Mouse (Mus musculus) retina, postnatal 1 day (tissue): ENCODE measurements around the gene Tmem245.
"Not testable (repeated sequence)": the region's sequence is repeated elsewhere in the genome, so short reads cannot be mapped to it uniquely, and the experiment has no call there.

Experiments
- DNase-seq: peaks from one replicate; pipeline ENCODE4 v3.0.0-alpha.2; 2012

Gene Tmem245

DNA sequence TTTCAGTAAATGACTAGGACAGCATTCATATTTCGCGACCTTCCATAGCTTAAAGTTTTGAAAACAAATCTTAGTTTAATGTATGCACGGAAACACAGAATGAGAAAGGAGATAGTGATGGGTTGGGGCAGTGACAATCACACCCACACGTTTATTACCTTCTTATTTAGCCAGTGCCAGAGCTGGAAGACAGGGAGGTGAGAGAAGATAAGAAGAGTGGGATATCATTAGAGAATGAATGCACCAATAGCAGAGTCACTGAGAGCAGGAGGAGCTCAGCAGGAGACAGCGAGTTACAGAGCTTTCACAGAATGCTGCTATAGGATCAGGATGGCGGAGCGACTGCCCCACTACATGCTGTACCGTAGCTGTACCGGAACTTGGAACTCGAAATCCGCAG is 25.0 kb downstream of the Tmem245 start:
- no peak for DNase-seq

DNA sequence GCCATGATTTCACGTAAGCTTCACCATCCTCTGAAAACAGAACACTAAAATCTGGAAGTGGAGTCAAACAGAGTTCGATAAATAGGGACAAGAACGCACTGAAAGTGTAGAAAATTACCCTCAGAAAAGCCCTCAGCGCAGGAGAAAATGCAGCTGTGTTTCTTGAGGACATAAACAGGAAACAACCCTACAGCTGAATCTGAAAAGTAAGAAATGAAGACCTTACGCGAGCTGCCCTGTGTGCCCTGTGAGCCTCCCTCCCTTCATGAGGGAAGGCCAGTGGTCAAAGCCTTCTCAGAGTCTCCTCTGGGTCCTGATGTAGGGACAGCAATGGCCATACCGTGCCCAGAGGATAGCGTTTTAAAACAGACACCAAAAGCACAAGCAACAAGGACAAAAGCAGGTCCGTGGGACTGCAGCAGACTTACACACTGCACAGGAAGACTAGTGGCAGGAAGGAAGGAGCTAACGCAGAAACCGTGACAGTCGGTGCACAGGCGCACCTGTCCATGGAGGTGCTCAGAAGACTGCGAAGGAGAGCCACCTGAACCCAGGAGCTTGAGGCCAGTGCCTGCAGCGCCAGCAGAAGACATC is 31.4 kb downstream of the Tmem245 start:
- DNase-seq, result no peak

DNA sequence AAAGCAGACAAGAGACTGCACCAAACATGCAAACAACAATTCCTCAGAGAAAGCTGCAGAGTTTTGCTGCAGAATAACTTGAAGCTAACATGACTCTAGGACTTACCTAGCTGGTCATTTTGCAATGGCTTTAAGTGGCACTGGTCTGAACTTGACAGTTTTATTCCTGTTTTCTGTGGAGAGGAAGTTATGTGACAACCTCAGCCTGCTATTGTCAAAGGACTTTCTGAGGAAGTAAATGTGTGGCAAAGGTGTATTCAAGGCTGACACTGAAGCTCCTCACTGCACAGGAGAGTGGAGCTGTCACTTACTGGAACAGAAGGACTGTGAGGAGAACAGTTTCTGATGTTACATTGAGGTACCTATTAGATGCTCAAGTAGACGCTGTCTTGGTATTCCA is 32.5 kb downstream of the Tmem245 start:
- no peak for DNase-seq

DNA sequence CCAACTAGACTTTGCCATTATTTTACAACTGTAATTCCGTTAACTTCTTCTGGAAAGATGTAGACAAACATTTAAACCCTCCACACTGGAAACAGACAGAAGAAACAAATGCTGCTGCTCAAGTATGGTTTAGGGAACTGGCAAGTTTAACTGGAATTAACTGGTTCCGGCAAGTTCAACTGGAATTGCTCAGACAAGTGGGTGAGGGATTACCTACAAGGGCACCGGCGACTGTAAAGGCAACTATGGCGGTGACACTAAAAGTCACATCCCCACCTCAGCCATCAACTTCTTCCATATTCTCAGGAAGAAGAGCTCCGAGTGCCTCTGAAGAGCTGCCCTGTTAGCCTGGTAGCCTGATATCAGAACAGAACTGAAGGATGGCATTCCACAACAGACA is 32.9 kb downstream of the Tmem245 start:
- no peak for DNase-seq

DNA sequence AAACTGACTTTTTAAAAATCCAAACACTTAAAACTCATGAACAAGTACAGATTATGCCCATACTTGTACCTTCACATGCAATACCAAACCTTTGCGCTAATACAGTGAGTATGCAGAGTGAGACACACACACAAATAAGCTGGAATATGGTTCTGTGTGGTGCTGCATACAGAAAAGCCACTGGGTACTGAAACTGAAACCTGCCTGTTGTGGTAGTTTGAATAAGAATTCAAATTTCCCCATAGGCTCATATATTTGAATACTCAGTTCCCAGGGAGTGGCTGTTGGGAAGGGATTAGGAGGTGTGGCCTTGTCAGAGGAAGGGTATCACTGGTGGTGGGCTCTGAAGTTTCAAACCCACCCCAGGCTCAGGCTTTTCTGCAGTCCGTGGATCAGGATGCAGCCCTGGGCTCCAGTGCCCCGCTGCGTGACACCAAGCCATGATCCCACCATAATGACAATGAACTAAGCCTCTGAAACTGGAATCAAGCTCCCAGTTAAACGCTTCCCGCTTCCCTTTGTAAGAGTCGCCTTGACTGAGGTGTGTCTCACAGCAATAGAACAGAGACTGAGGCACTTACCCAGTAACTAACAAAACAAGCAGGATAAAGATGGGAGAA is 34.7 kb downstream of the Tmem245 start:
- no peak for DNase-seq

DNA sequence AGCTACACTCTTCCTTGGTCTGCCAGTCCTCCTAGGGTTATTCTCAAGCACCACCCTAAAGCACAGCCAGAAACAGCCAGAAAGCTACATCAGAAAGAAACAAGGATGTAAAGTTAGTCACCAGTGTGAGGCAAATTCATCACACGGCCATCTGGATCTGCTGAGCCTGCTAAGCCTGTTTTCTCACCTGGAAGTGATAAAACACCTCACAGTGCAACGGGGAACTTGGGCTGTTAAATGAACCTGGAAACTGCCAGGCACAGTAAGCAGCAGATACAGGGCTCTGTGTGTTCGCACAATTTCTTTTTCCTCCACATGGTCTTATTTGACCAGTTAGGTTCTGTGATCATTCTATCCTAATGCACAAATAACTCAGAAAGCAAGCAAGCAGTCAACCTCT is 37.7 kb downstream of the Tmem245 start:
- DNase-seq, result no peak

DNA sequence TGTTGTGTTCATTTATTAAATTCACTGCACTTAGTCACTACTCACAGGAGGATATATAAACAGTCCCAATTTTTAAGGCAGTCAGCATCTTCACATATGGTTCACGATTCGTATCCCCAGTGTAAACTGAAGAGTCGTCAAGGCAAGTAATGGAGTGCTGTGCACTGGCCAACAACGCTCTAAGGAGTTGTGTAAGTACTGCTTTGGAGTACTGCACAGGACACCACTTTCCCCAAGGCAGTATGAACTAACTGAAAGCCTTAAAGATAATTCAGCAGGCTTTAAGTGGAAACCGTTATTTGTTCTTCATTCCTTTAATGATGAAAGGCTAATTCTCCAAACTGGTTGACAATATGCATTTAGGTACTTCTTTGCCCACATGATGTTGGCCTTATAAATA is 39.6 kb downstream of the Tmem245 start:
- no peak for DNase-seq

DNA sequence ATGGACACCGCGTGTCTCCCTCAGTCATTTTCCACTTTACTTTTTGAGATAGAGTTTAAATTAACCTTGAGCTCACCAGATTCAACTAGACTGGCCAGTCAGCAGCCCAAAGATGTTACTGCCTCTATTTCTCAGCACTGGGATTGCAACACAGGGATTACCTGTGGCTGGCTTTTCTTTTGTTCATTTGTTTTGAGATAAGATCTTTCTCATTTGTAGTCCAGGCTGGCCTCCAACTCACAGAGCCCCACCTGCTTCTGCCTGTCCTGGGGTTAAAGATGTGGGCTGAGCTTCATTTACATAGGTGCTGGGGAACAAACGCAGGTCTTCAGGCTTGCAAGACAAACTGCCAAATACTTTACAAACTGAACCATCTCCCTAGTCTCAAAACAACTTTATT is 40.3 kb downstream of the Tmem245 start:
- DNase-seq, result no peak

DNA sequence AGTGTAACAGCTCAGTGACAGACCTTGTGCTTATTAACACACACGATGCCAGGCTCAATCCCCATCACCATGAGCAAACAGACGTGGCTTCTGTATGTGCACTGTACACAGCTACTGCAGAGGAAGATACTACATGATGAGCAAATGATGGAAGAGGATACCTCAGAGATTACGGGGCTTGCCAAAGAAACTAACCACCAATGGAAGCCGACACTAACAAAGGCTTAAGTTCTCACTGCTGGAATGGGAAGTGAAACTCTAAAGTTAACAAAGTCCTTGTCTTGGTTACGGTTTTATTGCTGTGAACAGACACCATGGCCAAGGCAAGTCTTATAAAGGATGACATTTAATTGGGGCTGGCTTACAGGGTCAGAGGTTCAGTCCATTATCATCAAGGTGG is 41.7 kb downstream of the Tmem245 start:
- no peak for DNase-seq

DNA sequence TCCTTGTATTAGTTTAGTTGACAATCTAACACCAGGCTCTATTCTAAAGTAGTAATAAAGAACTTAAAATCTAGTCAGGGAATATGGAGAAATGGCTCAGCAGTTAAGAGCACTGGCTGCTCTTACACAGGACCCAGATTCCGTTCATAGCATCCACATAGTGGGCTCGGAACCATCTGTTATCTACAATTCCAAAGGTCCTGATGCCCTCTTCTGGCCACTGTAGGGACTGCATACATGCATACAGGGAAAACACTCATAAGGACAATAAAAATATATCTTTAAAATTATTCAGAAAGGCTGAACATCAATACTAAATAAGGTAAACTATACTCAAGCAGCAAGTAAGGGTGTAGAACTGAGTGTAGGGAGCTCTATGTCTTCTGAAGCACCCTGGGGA is 45.6 kb downstream of the Tmem245 start:
- no peak for DNase-seq

DNA sequence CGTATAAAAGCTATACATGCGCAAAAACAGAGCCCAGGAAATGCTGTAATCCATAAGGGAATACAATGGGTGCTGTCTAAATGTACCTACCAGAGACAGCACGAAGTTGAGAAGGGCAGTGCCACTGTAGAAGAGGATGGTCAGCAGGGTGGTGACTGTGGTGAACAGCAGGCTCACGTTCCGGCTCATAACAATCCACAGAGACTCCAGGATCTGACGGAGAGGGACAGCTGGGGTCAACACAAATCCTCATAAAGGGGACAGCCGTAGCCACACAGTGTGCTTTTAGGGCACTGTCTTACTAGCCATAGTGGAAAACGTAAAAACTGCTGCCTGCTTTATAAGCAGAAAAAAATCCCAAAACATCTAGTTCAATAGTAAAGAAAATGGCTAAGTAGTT is 48.0 kb downstream of the Tmem245 start:
- DNase-seq, result no peak

DNA sequence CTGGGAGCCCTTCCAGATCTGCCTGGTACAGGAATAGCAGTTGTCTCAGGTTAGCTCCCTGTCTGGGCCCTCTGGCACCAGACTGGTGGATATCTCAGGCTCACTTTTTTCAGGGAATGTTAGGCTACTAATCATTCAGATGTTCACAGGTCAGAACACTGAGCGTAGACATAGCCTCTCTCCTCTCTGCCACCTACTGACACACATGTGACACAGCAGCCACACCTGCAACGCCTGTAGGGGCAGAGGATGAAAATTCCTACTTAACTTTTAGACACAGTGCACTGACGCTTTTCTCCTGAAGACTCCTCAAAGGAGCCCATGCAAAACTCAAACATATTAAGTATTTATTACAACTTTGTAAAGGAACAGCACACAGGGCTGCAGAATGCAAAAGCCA is 49.7 kb downstream of the Tmem245 start:
- DNase-seq, result no peak

DNA sequence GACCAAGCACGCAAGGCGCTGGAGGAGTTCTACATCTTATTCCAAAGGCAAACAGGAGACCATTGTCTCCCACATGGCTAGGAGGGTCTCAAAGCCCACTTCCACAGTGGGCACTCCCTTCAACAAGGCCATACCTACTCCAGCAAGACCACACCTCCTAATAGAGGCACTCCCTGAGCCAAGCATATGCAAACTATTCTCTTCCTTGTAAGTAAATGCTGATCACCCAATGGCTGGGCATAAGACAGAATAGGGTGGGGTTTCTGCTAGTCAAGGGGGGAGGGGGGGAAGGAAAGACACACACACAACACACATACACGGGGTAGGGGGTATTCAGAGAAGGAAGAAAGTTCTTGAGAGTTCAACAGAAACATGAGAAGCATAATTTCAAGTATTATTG is 53.0 kb downstream of the Tmem245 start:
- DNase-seq, result no peak

DNA sequence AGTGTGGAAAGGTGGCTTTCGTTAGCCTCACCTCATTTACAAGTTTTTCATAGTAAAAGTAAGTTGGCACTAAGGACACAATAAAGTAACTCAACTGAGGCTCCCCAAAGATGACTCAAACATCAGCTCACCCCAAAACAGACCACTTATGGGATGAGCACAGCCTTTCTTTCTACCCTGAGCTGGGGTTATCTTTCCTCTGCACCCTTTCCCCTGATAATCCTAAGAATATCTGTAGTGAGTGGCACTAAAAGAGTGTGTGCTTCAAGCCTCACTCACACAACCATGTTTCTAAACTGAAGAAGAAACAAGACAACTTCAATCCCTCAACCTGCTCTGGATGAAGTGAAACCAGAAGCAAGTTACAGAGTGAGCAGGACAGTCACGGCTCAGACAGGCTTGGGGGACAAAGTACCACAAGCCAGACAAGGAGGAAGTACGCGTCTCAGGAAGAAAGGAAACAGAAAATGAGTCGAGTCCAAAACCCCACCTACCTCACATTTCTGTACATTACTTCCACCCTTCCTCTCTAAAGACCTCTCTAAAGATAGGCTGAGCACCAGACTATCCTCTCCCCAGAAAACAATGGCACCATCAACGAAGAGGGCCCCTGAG is 54.6 kb downstream of the Tmem245 start:
- no peak for DNase-seq

DNA sequence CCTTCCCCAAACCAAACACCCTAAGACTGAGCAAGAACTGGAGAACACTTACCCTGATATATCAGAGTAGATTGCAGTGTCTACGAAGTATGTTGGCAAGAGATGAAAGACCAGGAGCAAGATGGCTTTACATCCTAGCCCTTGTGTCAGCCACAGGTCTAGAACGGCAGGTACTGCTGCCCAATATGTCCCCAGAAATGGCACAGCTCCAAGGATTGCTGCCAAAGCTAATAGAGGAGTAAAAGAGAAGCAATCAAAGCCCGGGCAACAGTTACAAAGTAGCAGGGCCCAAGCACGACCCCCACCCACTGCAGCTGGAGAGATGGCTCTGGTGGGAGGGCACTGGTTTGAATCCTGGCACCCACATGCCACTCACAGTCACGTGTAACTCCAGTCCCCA is 58.8 kb downstream of the Tmem245 start:
- DNase-seq, result no peak

DNA sequence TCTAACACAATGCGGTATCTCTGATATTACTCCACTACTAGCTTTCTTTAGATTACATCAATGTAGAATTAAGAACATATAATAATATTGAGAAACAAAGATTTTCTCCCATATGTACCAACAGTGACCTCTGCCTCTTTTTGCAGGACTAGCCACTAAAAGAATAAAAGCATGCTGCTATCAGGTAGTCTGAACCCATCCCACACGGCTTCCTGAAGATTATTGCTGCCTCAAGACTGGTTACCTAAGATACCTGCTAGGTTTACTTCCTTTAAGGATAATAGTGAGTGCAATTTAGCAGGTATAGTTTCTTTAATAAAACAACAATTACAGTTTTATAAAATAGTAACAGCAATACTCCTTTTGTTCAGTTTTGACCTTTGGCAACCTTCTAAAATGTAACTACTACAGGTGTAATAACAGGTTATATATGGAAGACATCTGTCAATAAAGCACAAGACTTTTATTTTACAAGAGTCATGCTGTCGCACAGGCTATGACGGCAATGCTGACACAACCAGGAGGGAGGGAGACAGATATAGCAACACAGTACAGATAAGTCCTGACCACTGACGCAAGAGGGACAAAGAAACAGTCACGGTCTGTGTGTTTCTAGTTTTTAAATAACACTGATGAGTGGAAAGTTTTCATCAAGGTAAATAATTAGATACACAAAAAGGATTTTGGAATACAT is 60.8 kb downstream of the Tmem245 start:
- DNase-seq, result no peak

DNA sequence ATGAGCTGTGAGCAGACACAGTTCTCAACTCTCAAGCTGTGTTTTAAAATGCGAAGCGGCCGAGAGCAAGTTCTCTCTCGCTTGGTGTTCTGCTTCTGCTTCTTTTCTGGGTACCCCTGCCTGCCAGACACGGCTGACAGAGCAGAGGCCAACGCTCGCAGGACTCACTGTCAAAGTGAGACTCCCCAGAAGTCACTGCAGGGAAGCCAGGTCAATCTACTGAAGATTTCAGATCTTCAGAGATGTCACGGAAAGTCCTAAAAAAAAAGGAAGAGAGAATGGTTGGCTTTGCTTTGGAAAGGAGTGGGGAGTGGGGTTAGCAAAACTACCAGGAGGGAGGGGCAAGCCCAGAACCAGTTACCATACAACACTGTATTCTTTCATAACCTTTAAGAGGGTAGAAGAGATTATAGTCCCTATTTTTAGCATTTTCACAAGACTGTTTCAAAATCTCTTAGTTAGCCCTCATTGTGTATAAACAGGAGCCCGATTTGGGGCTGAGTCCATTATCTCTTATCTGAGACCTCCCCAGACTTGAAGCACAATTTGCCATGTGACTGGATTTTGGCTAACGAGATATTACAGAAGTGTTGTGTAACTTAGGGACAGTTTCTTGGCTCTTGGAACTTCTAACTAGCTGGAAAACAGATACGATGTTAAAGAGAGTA is 67.1 kb downstream of the Tmem245 start:
- DNase-seq, result no peak

DNA sequence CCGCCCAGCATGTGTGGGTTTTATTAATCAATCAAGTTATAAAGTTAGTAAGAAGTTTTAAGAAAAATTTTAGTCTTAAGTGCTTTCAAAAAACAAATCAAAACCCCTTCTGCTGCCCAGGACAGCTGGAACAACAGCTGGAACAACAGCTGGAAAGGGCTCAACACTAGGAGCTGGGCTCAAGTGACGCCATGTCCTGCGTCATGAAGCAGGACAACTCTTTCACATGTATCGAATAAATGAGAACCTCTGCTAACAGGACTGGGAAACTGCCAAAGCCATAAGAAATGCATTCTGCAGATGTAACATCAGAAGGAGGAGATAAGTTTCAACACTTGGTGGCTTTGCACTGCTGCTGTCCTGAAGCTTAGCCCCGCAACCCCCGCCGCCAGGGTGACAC is 68.3 kb downstream of the Tmem245 start:
- DNase-seq, result no peak

DNA sequence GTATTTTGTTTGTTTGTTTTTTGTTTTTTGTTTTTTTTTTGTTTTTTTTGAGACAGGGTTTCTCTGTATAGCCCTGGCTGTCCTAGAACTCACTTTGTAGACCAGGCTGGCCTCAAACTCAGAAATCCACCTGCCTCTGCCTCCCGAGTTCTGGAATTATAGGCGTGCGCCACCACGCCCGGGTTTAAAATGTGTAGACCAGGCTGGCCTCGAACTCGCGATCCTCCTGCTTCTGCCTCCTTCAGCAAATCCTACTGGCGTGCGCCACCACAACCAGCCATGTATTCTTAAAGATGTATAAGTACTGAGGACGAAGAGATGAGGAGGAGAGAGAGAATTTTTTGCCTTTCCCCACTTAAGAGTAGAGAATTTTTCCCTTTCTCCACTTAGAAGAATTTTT is 76.7 kb downstream of the Tmem245 start:
- not testable (repeated sequence) for DNase-seq

DNA sequence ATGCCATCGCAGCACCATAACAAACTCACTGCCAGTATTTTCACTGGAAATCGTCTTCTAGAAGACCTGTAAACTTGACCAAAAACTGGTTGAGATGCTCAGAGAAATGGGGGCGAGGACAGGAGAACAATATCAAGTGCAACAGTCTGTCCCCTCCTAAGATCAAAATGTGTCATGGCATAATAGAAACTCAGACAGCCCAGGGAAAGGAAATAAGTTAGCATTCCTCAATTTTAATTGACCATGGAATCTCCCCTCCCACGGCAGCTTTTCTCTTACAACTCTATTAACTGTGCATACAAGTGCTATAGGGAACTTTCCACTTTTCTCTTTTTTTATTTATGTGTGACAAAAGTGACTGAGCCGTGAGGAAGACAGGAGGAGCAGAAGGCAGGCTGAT is 79.5 kb downstream of the Tmem245 start:
- no peak for DNase-seq

DNA sequence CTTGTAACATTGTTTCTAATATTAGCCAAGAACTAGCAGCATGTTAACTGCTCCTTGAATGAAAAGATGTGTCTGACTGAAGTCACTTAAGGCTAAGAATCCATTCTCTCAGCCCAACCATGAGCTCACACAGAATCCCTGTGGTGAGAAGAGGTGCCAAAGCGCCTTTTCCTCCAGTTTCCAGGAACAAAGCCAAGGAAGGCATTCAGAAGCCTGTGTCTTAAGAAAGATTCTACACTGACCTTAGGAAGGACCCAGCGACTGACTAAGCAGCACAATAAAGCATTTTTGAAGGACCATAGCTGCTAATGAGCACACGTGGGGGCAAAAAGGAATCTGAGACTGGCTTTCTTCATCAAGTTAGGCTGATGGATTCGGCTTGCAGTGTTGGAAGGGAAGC is 81.3 kb downstream of the Tmem245 start:
- peak; percentile 34 for DNase-seq

DNA sequence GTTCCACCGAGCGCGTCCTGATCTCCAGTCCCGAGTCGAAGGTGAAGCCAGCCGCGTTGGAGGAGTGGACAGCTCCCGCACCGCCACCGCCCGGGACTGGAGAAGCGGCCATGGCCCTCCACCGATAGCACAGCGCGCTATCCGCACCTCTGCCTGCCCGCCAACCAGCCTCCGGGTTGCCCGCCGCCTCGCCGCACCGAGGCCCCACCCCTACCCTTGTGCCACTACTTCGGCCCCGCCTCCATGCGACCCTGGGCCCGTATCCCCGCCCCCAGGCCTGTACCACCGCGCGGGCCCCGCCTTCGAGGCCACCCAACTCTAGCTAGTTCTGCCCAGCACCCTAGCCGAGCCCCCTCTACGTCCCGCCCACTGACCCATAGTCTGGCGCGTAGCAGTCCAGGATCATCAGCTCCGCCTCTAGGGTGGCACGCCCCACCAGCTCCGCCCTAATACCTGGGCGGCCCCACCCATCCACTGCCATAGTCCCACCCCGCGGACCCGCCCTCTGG is 82.2 kb downstream of the Tmem245 start, which contains the start of gene Ctnnal1:
Gene Ctnnal1, minus strand, starts transcription at position 186 of the 509 bp plus-strand sequence.
- DNase-seq, result peak; percentile 94

DNA sequence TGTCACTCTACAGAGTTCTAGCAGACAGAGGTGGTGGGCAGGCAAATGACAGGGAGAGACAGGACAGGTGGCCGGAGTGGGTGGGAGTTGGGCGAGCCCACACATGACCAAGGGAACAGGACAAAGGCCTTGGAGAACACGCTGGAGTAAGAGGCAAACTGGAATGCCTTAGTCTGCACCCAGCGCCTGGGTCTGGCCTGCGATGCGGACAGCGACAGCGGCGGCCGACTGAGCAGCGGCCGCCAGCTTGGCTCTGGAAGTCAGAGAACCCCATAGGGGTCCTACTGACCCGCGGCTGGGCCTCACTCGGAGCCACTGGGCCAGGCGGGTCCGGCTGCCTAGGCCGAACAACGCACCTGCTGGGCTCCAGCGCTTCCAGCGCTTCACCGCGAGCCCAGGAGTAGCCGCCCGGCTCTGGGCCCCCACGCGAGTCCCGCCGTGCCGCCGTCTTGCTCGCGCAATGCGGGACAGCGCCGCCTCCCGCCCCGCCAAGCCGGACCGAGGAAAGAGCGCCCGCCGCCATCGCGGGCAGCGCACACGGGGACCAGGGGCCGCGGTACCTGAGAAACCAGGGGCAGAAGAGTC is 82.7 kb downstream of the Tmem245 start:
- DNase-seq, result no peak
